Mouse (Mus musculus) midbrain, embryonic 13.5 days (tissue): Measurements from ENCODE around the gene Acot11. TPM values are rescaled to one million over a fixed set of nuclear protein-coding genes. Genes with fewer than 3 reads are reported as not detected.
A peak's percentile ranks its signal among the peaks of the same experiment; 100 is the strongest.
"Not testable (repeated sequence)": the region's sequence is repeated elsewhere in the genome, so short reads cannot be mapped to it uniquely, and the experiment has no call there.

Experiments
- ATAC-seq: fragments of 200-750 bp; cut with Nextera tagmentation; 2 replicates; pipeline ENCODE4 v1.8.0; 2017; ENCODE audit warnings: mild to moderate bottlenecking, moderate TSS enrichment, moderate library complexity
- H3K27ac ChIP-seq: fragments of 300-500 bp; sonication (generic); 2 replicates; pipeline ENCODE4 v1.5.1; 2015; ENCODE audit warnings: inconsistent platforms, mild to moderate bottlenecking, moderate library complexity
- H3K27me3 ChIP-seq: fragments of 300-500 bp; sonication (generic); 2 replicates; pipeline ENCODE4 v1.6.1; 2015; ENCODE audit warnings: mild to moderate bottlenecking, inconsistent platforms
- H3K36me3 ChIP-seq: fragments of 300-500 bp; sonication (generic); 2 replicates; pipeline ENCODE4 v1.6.1; 2015; ENCODE audit warnings: mild to moderate bottlenecking, inconsistent platforms
- H3K4me1 ChIP-seq: fragments of 300-500 bp; sonication (generic); replicated peaks from 2 replicates; pipeline ENCODE4 v1.6.1; 2015; ENCODE audit warnings: inconsistent platforms
- H3K4me2 ChIP-seq: fragments of 300-500 bp; sonication (generic); replicated peaks from 2 replicates; pipeline ENCODE4 v1.6.1; 2015; ENCODE audit warnings: moderate library complexity, mild to moderate bottlenecking, inconsistent platforms
- H3K4me3 ChIP-seq: fragments of 300-500 bp; sonication (generic); replicated peaks from 2 replicates; pipeline ENCODE4 v1.5.1; 2015; ENCODE audit warnings: mild to moderate bottlenecking, inconsistent platforms
- H3K9ac ChIP-seq: fragments of 300-500 bp; sonication (generic); replicated peaks from 2 replicates; pipeline ENCODE4 v1.6.1; 2015; ENCODE audit warnings: mild to moderate bottlenecking, inconsistent platforms
- H3K9me3 ChIP-seq: fragments of 300-500 bp; sonication (generic); 2 replicates; pipeline ENCODE4 v1.6.1; 2016; ENCODE audit warnings: mild to moderate bottlenecking, inconsistent platforms
- WGBS: fragments of 180-500 bp; shearing (Covaris S2); methylation state at CpG from one replicate; pipeline ENCODE4 v1.1.7; 2015; 5-methylcytosine and 5-hydroxymethylcytosine counted together
- polyA plus RNA-seq: library from polyadenylated mRNA; unstranded; fragments of >200 nt; fragmentation: Nextera tagmentation; extraction: Ambion mirVana; gene quantifications from 2 replicates; pipeline ENCODE4 v1.2.1, GENCODE M21; 2015

Gene Acot11
- polyA plus RNA-seq, 1 experiment from 2014 or later = 1.00 TPM

GRCm38 (mm10) chr4:106764166-106764565 lies 40.6 kb downstream of the Acot11 start:
- Histone ChIP-seq H3K27me3 (no peaks in the 10 kb centered on the region), H3K4me2 (no peak overlapping the region), H3K36me3 (no peaks in the 10 kb centered on the region), H3K4me1 (peaks cover 9% of the 10 kb centered on the region), H3K27ac (no peak overlapping the region), H3K9me3 (no peaks in the 10 kb centered on the region), H3K4me3 (no peak overlapping the region), H3K9ac (no peak overlapping the region)
- 63% methylated on average over 7 of the region's 7 CpGs for WGBS
- ATAC-seq = no peak

DNA sequence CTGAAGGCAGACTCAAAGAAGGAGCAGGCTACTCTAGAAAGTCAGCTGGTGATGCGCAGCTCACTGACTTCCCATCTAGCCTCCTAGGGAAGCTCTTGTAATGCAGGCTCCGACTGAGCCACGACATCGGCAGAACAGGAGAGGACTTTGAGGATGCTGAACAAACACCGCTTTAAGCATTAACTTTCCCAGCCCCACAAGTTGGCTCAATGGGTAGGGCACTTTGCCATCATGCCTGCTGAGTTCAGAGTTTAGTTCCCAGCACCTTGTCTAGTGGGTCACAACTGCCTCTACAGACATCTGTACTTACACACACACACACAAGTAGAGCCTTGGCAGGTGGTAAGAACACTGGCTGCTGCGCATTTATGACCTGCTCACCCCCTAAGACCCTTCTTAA lies 53.1 kb downstream of the Acot11 start:
- no peak for ATAC-seq
- Histone ChIP-seq H3K4me2 (no peak overlapping the region), H3K27ac (no peak overlapping the region), H3K4me1 (peaks cover 24% of the 10 kb centered on the region), H3K27me3 (no peaks in the 10 kb centered on the region), H3K36me3 (no peaks in the 10 kb centered on the region), H3K4me3 (no peak overlapping the region), H3K9me3 (no peaks in the 10 kb centered on the region), H3K9ac (no peak overlapping the region)
- WGBS = 92% methylated on average over 6 of the region's 6 CpGs

GRCm38 (mm10) chr4:106749699-106750098 lies 55.1 kb downstream of the Acot11 start:
- peak overlapping the region; percentile 39 for H3K4me2 ChIP-seq
- H3K4me1 ChIP-seq = peaks cover 24% of the 10 kb centered on the region
- no peaks in the 10 kb centered on the region for H3K36me3 ChIP-seq
- peak; percentile 92 for ATAC-seq
- no peaks in the 10 kb centered on the region for H3K9me3 ChIP-seq
- H3K9ac ChIP-seq = no peak overlapping the region; the same call in 1 of the 2 replicates
- peak overlapping the region; percentile 24 for H3K4me3 ChIP-seq
- no peaks in the 10 kb centered on the region for H3K27me3 ChIP-seq
- no peak overlapping the region for H3K27ac ChIP-seq
- 2% methylated on average over 7 of the region's 7 CpGs for WGBS

DNA sequence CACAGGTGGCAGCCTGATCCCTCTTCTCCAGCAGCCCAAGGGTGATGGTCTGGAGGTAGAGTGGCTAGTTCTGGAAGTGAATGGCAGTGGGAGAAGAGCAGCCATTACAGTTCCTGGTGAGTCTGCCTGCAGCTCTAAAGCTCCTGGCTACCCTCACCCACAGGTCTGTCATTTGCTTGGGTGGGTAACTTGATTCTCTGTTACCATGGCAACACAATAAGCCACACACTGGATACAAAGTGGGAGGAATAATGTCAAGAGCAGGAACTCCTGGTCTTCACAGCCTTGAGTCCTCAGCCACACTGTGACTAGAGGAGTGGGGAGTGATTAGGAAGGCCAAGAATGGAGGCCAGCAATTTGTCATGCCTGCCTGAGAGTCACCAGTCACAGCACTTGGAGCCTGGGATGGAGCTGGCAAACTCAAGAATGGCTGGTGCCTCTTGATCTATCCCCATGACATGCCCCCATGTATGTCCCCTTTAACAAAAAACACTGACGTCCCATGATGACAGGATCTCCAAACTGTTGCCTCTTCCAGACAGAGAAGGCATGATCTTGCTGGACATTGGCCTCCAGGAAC lies 57.7 kb downstream of the Acot11 start:
- no peak overlapping the region for H3K9ac ChIP-seq
- H3K27ac ChIP-seq = no peak overlapping the region
- H3K36me3 ChIP-seq = no peaks in the 10 kb centered on the region
- no peak overlapping the region for H3K4me2 ChIP-seq
- H3K4me1 ChIP-seq = peaks cover 24% of the 10 kb centered on the region
- 88% methylated on average over 1 of the region's 1 CpGs for WGBS
- no peaks in the 10 kb centered on the region for H3K9me3 ChIP-seq
- no peaks in the 10 kb centered on the region for H3K27me3 ChIP-seq
- no peak overlapping the region for H3K4me3 ChIP-seq
- no peak for ATAC-seq

DNA sequence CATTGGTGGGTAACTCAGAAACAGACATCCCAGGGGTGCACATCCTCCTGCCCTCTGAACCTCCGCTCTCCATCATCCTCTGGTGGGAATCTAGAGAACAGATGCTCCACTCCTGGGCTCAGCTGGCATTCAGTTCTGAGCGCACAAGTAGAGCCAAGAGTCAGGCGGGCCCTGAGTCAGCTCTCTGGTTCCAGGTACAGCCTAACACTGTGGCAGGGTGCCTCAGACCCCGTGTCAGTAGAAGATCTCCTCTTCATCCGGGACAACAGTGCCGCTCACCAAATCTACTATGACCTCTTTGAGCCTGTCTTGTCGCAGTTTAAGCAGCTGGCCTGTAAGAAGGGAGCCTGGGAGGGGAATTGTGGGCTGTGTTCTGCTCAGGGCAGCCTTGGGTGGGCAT lies 58.9 kb downstream of the Acot11 start:
- H3K9ac ChIP-seq = no peak overlapping the region
- H3K36me3 ChIP-seq = no peaks in the 10 kb centered on the region
- H3K9me3 ChIP-seq = no peaks in the 10 kb centered on the region
- H3K4me2 ChIP-seq = no peak overlapping the region
- no peak overlapping the region for H3K27ac ChIP-seq
- WGBS = 83% methylated on average over 7 of the region's 7 CpGs
- ATAC-seq = no peak
- H3K4me3 ChIP-seq = no peak overlapping the region
- H3K27me3 ChIP-seq = no peaks in the 10 kb centered on the region
- peaks cover 24% of the 10 kb centered on the region for H3K4me1 ChIP-seq

- H3K9me3 ChIP-seq = no peaks in the 10 kb centered on the region
- no peak overlapping the region for H3K27ac ChIP-seq
- ATAC-seq = no peak
- no peak overlapping the region for H3K4me3 ChIP-seq
- no peaks in the 10 kb centered on the region for H3K27me3 ChIP-seq
- H3K4me1 ChIP-seq = no peaks in the 10 kb centered on the region
- H3K4me2 ChIP-seq = no peak overlapping the region
- 78% methylated on average over 3 of the region's 3 CpGs for WGBS
- no peaks in the 10 kb centered on the region for H3K36me3 ChIP-seq
- H3K9ac ChIP-seq = no peak overlapping the region
Measured at GRCm38 (mm10) chr4:106737904-106738303, 66.9 kb downstream of the Acot11 start.

- ATAC-seq, H3K4me3 ChIP-seq, H3K4me1 ChIP-seq, H3K9me3 ChIP-seq, H3K36me3 ChIP-seq, H3K9ac ChIP-seq, H3K4me2 ChIP-seq, H3K27me3 ChIP-seq, H3K27ac ChIP-seq: not testable (repeated sequence)
- 79% methylated on average over 1 of the region's 1 CpGs for WGBS
Measured at GRCm38 (mm10) chr4:106736884-106737283, 67.9 kb downstream of the Acot11 start.

- no peaks in the 10 kb centered on the region for H3K36me3 ChIP-seq
- H3K9me3 ChIP-seq = no peaks in the 10 kb centered on the region
- H3K4me3 ChIP-seq = no peak within 1 kb of the TSS
- no peaks in the 10 kb centered on the region for H3K27me3 ChIP-seq
- 65% methylated on average over 4 of the region's 4 CpGs for WGBS
- H3K4me1 ChIP-seq = no peaks in the 10 kb centered on the region
- no peak within 1 kb of the TSS for H3K9ac ChIP-seq
- H3K4me2 ChIP-seq = no peak within 1 kb of the TSS
- no peak for ATAC-seq
- H3K27ac ChIP-seq = no peak within 1 kb of the TSS
Measured at GRCm38 (mm10) chr4:106733636-106734035, 71.2 kb downstream of the Acot11 start, which contains the start of gene Fam151a. Gene Fam151a, plus strand, starts transcription at chr4:106733889.

GRCm38 (mm10) chr4:106730814-106731213 lies 74.0 kb downstream of the Acot11 start, which contains the start of gene Mroh7:
Gene Mroh7, minus strand, starts transcription at chr4:106730925.
- H3K27ac ChIP-seq = no peak within 1 kb of the TSS
- H3K27me3 ChIP-seq = no peaks in the 10 kb centered on the region
- no peak within 1 kb of the TSS for H3K4me2 ChIP-seq
- 80% methylated on average over 7 of the region's 7 CpGs for WGBS
- no peaks in the 10 kb centered on the region for H3K9me3 ChIP-seq
- no peak within 1 kb of the TSS for H3K9ac ChIP-seq
- no peak within 1 kb of the TSS for H3K4me3 ChIP-seq
- no peak for ATAC-seq
- no peaks in the 10 kb centered on the region for H3K36me3 ChIP-seq
- H3K4me1 ChIP-seq = no peaks in the 10 kb centered on the region

GRCm38 (mm10) chr4:106720631-106721030 lies 84.2 kb downstream of the Acot11 start:
- WGBS = 93% methylated on average over 4 of the region's 4 CpGs
- H3K27me3 ChIP-seq = no peaks in the 10 kb centered on the region
- H3K36me3 ChIP-seq = no peaks in the 10 kb centered on the region
- no peak overlapping the region for H3K9ac ChIP-seq
- no peak for ATAC-seq
- no peak overlapping the region for H3K27ac ChIP-seq
- no peak overlapping the region for H3K4me2 ChIP-seq
- no peak overlapping the region for H3K4me3 ChIP-seq
- no peaks in the 10 kb centered on the region for H3K9me3 ChIP-seq
- H3K4me1 ChIP-seq = no peaks in the 10 kb centered on the region

- no peak overlapping the region for H3K4me2 ChIP-seq
- no peak overlapping the region for H3K27ac ChIP-seq
- H3K36me3 ChIP-seq = no peaks in the 10 kb centered on the region
- no peaks in the 10 kb centered on the region for H3K4me1 ChIP-seq
- no peak for ATAC-seq
- no peaks in the 10 kb centered on the region; the same call in 1 of the 2 replicates for H3K27me3 ChIP-seq
- no peak overlapping the region for H3K4me3 ChIP-seq
- 92% methylated on average over 6 of the region's 6 CpGs for WGBS
- no peak overlapping the region for H3K9ac ChIP-seq
- H3K9me3 ChIP-seq = no peaks in the 10 kb centered on the region
Measured at GRCm38 (mm10) chr4:106713622-106714021, 91.2 kb downstream of the Acot11 start.

- no peak overlapping the region for H3K4me2 ChIP-seq
- WGBS = 1% methylated on average over 5 of the region's 8 CpGs
Measured at GRCm38 (mm10) chr4:106708408-106708807, 96.4 kb downstream of the Acot11 start.

GRCm38 (mm10) chr4:106707957-106708356 lies 96.8 kb downstream of the Acot11 start:
- Histone ChIP-seq H3K9ac (no peak overlapping the region), H3K4me2 (no peak overlapping the region), H3K36me3 (no peaks in the 10 kb centered on the region), H3K4me3 (no peak overlapping the region), H3K4me1 (peaks cover 16% of the 10 kb centered on the region), H3K27ac (no peak overlapping the region), H3K9me3 (no peaks in the 10 kb centered on the region), H3K27me3 (peaks cover under 1% of the 10 kb centered on the region; the same call in 1 of the 2 replicates)
- ATAC-seq = peak; percentile 29; the same call in 1 of the 2 replicates
- WGBS = 29% methylated on average over 5 of the region's 5 CpGs

More at GRCm38 (mm10) chr4:106708408-106708807, 96.4 kb downstream of the Acot11 start:
- Histone ChIP-seq H3K36me3 (no peaks in the 10 kb centered on the region), H3K9me3 (no peaks in the 10 kb centered on the region), H3K9ac (no peak overlapping the region), H3K4me3 (no peak overlapping the region), H3K27me3 (no peaks in the 10 kb centered on the region; the same call in 1 of the 2 replicates), H3K4me1 (peaks cover 16% of the 10 kb centered on the region), H3K27ac (no peak overlapping the region)
- ATAC-seq = peak; percentile 48; the same call in 1 of the 2 replicates
